Mouse (Mus musculus) urinary bladder, postnatal 14 days (tissue): ENCODE results near the gene Sorcs1.

Experiments
- DNase-seq: peaks from one replicate; pipeline ENCODE4 v3.0.0; 2021; ENCODE audit warnings: low spot score

The Sorcs1 gene

GRCm38 (mm10) chr19:50677903-50678896, at the start of gene Sorcs1:
Sorcs1 (minus strand) TSS chr19:50678646.
- DNase-seq, result peak; percentile 16

DNA sequence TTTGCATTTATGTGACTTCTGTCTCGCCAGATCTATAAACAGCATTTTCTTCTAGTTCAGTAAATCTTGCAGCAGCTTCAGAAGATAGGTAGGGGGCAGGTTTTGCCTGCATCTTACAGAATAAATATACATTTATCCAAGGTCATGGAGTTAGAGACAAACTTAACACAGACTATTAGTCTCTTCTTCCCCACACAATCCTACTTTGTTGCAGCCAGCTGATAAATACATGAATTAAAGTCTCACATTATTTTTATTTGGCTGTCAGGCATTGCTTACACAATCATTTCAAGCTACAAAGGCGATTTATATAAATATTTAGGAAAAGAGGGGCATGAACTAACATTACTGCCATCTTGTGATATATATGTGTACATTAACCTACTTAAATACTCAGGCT, 4.8 kb upstream of the Sorcs1 start:
- no peak for DNase-seq

DNA sequence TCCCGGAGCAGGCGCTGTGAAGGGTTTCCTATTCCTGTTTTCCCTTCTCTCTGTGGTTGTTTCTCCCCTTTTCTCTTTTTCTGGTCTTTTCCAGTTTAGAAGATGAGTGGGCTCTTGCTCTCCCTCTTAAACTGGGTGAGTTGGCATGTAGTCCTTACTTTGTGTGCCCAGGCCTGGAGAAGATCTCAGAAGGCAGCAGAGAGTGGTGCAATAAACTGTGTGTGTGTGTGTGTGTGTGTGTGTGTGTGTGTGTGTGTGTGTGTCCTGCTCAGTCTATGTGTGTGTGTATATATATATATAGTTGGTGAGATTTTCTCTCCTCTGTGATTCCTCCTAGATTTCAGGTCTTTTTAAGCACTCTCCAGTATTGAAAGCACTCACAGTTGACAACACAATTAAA, 500 bp upstream of the Sorcs1 start:
- no peak for DNase-seq

- no peak for DNase-seq
Observed at GRCm38 (mm10) chr19:50676578-50677524, 1.6 kb downstream of the Sorcs1 start.

DNA sequence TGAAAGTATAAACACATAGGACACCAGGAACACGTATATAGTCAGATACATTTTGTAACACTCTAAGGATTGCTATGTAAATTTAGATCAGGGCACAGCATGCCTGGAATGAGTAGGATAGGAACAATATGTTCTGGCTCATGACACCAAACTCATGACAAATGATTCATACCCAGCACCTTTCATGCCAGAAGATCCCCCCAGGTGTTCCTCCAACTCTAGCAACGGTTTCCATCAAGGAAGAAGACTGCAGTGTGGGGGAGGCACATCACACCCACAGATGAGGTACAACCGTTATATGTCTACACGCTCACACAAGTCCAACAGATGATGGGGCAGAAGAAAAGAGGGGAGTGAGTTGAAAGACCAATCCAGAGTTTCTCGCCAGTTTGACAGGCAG, 3.5 kb downstream of the Sorcs1 start:
- DNase-seq, result no peak

GRCm38 (mm10) chr19:50667516-50667915, 10.9 kb downstream of the Sorcs1 start:
- no peak for DNase-seq

DNA sequence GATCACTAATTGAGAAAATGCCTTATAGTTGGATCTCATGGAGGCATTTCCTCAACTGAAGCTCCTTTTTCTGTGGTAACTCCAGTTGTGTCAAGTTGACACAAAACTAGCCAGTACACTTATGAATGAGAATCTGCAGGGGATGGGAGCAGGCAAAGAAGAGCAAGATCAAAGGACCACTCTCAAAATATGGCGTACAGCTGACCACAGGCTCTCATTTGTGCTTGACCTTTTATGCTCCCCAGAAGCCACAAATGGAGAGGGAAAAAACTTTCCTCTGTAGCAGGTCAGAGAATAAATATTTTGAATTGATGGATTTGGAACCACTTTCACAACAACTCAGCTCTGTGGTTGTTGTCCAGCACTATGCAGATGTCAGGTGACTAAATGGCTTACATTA, 14.1 kb downstream of the Sorcs1 start:
- no peak for DNase-seq

GRCm38 (mm10) chr19:50659144-50659543, 19.3 kb downstream of the Sorcs1 start:
- no peak for DNase-seq

DNA sequence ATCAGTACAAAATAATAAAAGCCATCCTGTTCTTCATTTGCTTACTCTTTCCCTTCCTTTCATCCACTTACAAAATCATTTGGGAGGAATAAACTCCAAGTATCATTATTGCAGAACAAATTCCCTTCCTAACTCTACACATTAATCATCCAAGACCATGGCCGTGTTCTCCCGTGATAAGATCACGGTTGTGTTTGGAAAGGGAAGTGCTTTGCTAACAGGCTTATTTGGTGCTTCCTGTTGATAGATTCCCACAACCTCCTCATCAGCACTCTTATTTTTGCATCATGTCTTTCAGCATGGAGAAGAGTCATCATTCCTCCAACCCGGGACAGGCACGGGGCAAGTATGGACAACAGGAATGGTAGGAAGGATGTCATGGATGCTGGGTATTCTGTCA, 25.7 kb downstream of the Sorcs1 start:
- DNase-seq, result no peak

DNA sequence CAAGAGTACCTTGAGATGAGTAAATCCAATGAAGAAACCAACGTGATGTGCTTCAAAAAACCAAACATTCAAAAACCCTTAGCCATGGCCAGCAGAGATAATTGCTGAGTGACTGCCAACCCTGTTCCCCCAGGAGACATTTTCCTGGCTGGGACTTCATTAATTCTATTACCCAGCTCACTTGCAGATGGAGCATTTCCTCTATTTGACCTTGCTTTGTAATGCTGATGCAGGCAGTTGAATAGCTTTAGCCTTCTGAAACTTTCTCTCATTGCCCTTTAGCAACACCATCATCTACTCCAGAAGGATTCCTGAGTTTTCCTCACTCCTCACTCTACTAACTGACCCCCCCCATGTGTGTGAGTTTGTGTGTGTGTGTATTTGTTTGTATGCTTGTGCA, 34.6 kb downstream of the Sorcs1 start:
- DNase-seq, result no peak

- DNase-seq, result no peak
Observed at GRCm38 (mm10) chr19:50642121-50642520, 36.3 kb downstream of the Sorcs1 start.

DNA sequence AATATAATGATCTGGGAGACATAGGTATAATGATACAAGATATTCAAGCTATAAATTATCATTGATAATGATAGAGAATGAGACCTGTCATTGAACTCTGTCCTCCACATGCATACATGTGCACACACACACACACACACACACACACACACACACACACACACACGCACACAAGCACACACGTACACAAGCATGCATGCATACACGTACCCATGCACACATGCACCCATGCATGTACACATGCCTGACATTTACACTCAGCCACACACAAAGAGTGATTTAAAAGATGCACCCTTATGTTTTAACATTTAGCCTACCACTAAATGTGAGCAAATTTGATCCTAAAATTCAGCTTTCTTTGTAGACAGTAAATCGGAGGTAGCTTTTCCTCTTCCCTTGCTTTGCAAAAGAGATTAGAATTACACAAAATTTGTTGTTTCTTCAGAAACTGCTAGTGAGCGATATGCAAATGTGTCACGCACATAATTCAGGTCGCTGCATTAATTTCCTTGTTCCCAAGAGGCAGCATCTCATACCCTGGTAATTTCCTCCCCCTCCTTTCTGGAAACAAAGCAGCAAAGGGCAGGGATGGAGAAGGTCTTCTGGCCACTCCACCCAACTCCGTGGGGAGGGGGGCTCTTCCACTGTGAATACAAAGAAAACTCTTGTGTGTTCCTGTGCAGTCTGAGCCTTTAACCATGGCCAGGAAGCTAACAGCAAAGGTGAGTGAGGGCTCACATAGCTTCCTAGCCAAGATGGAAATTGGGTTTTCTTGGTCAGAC, 38.0 kb downstream of the Sorcs1 start:
- DNase-seq, result no peak

DNA sequence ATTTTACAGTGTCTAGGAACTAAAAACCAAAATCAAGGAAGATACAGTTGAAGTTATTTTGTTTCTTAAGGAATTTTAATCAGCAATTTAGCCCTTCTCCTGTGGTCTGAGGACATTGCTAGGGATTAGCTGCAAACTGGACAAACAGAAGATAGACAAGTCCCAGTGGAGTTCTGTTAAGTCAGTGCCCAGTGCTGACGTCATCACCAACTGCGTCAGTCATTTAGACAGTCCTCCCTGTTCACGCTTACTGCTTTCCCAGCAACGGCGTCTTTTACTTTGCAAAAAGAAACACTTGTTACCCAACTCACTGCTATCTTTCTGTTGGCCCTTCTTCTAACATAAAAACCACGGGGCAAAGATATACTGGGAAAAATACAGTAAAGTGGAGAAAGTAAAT, 40.3 kb downstream of the Sorcs1 start:
- no peak for DNase-seq

DNA sequence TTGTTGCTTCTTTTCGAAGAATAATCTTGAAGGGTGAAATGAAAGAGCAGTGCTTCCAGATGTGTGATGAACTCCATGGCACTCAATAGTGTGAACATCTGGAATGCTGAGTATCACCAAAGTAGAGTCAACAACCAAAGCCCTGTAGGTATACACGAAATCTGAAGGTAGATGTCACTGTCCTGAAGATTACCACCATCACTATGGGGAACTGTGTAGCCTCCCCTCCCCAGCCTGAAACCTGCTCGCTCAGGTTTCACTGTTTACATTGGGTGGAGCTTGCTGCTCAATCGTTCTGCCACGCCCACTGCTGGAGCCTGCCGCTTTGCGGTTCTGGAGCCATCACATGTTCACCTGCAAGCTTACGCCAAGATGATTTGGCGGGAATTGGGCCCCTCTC, 64.4 kb downstream of the Sorcs1 start:
- no peak for DNase-seq

GRCm38 (mm10) chr19:50611619-50612018, 66.8 kb downstream of the Sorcs1 start:
- no peak for DNase-seq

- DNase-seq, result peak; percentile 5
Observed at GRCm38 (mm10) chr19:50603882-50604281, 74.6 kb downstream of the Sorcs1 start.

DNA sequence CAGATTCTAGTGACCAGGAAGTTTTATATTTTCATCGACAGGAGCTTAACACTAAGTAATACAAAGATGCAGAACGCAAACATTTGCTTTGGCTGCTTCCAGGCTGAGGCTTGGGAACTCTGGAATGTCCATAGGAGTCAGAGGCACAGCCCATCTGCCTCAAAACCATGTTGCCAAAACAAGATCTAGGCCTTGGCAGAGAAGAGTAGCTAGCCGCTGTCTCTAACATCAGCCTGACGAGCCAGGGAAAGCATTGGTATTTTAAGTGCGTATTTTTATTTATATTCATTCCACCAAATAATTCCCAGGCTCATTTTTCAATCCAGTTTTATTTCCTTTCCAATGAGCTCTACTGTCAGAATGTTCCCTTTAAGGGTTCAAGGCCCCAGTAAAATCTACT, 75.1 kb downstream of the Sorcs1 start:
- no peak for DNase-seq

- no peak for DNase-seq
Observed at GRCm38 (mm10) chr19:50597300-50597699, 81.1 kb downstream of the Sorcs1 start.

DNA sequence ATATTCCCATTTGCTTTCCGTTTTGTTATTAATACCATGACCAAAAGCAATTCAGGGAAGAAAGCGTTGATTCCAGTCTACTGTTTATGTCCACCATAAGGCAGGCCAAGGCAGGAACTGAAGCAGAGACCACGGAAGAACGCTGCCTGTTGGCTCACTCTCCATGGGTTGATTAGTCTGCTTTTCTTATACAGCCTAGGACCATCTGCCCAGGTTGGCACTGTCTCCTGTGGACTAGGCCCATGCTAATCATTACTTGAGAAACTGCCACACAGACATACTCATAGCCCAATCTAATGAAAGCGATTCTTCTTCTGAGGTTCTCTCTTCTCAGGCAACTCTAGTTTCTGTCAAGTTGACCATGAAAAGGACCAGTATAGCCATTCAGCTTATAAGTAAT, 92.3 kb downstream of the Sorcs1 start:
- no peak for DNase-seq

DNA sequence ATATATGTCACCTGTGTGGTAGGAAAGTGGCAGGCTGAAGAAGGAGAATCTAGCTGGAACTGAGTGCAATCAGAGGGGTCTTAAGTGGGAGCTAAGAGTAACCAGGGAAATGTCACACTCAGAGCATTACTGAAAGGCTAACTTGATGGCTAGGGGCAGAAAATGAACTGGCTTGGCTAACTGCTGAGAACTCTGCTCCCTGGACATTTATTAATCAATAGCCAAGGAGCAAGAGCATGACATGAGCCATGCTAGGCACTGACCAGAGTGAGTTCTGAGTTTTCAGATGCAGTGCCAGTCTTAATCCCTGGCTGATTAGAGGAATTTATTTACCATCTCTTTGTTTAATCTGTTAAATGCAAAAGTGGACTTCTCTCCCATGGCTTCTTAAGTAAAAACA, 95.5 kb downstream of the Sorcs1 start:
- DNase-seq, result no peak

GRCm38 (mm10) chr19:50569669-50570195, 108.7 kb downstream of the Sorcs1 start:
- DNase-seq, result no peak

DNA sequence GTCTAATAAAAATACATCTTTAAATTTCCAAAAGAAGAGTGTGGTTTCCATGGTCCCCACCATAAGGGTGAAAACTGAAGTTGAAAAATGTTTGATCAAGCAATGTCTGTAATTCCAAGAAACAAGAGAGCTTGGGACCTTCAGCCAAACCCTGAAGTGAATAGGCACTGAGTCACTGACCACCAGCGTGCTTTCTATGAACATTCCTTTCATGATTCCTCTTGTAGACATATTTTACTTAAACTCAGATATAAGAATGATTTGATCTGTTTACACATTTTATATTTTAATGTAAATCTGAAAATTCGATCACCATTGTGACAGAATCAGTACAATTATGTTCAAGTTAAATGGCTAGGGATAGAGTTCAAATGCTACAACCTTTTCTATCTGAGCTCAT, 112.1 kb downstream of the Sorcs1 start:
- DNase-seq, result no peak
